Mouse (Mus musculus) adipocyte (in vitro differentiated cells): ENCODE measurements around the gene Fn1.

Experiments used
- DNase-seq: peaks from one replicate; pipeline ENCODE4 v3.0.0-alpha.2; 2016; ENCODE audit warnings: low spot score

Gene Fn1

DNA sequence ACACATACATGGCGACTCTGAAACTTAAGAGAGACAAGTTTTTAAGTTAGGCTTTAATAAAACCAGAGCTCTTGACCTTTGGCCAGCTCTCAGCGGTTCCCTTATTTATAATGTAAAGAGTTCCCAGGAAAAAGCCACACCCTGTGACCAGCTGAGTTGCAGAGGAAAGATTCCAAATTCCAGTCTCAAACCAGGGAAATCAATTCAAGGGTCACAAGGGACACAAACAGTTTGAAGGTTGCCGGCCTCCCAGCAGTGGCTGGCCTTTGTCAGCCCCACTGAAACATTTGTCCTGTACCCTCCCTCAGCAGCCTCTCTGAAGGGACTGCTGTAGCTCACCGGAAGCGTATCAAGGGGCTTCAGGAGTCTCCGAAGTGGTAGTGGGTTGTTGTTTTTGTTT, 2.3 kb downstream of the Fn1 start:
- DNase-seq = peak; percentile 33

DNA sequence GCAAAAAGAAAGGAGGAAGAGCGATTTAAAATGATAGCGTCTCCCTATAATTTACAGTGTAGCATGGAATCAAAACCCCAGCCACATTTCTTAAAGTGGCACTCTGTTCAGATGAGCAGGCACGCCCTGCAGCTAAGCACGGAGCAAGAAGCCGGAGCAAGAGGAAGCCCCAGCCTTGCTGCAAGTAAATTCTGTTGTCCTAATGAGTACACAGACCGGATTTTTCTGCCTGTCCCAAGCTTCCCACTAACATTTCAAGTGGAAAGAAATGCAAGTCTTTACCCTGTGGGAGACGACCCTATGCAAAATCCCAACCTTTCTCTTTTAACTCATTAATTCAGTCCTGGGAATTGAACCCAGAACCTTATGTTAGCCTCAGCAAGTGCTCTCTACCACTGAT, 4.8 kb downstream of the Fn1 start:
- DNase-seq = no peak

- no peak for DNase-seq
Measured at GRCm38 (mm10) chr1:71646774-71647173, 6.2 kb downstream of the Fn1 start.

DNA sequence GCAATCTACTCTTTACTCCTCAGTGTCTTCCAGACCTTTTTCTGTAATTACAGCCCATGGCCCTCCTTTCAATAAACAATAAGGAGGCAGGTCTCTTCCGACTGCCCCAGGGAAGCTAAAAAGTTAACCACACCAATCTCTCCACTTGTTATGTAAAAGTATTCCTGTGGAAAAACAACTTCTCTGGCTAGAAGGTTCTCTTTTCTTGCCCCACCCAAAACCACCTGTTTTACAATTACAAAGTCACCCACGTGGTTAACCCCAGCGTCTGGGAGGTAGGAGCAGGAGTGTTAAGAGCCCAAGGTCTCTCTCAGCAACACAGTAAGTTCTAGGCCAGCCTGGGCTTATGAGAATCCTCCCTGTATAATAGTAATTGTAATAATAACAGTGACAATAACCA, 7.0 kb downstream of the Fn1 start:
- DNase-seq = no peak

DNA sequence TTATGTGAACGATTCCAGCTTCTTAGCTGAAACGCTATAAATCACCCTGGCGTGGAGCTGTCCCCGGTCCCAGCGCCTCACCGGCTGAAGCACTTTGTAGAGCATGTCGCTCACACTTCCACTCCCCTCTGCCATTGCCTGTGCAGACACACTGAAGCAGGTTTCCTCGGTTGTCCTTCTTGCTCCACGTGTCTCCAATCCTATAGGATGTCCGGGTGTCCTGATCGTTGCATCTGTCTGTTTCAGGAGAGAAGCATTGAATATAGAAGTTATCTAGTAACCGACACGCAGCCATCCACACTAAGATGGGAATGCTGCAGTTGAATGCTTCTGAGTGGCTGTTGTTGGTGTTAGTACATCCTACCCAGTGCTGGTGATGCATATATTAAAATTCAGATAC, 7.5 kb downstream of the Fn1 start:
- DNase-seq = no peak

GRCm38 (mm10) chr1:71642794-71643193, 10.2 kb downstream of the Fn1 start:
- no peak for DNase-seq

- no peak for DNase-seq
Measured at GRCm38 (mm10) chr1:71641206-71641605, 11.8 kb downstream of the Fn1 start.

GRCm38 (mm10) chr1:71640157-71640556, 12.8 kb downstream of the Fn1 start:
- DNase-seq = no peak

GRCm38 (mm10) chr1:71636665-71637064, 16.3 kb downstream of the Fn1 start:
- no peak for DNase-seq

- DNase-seq = no peak
Measured at GRCm38 (mm10) chr1:71636116-71636515, 16.9 kb downstream of the Fn1 start.

DNA sequence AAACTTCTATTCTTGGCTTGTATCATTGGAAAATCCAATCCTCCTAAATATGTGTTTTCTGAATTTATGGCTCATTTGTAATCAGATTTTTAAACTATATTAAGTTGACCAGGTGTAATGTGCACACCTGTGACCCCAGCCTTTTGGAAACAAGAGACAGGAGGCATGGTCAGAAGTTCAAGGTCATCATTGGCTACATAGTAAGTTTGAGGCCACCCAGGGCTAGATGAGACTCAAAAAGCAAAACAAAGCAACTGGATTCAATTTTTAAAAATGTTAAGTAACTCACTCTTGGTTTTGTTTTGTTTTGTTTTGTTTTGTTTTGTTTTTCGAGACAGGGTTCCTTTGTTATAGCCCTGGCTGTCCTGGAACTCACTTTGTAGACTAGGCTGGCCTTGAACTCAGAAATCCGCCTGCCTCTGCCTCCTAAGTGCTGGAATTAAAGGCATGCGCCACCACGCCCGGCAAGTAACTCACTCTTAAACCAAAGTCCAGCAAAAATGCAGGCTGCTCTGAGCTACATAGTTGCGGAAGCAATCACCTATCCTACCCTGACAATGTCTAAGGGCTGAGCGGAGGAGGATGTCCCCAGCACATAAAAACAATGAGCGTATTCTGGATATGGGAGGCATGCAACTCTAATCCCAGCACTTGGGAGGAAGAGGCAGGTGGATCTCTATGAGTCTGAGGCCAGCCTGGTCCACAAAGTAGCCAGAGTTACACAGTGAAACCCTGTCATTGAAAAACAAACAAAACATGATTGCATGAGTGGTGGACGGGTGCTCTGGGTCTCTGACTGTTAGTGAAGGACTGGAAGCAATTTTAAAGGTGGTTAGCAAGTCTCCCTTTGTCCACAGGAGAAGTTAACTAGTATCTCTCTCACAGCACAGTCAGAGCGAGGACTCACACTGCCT, 17.6 kb downstream of the Fn1 start:
- no peak for DNase-seq

GRCm38 (mm10) chr1:71634471-71634981, 18.5 kb downstream of the Fn1 start:
- DNase-seq = no peak

- no peak for DNase-seq
Measured at GRCm38 (mm10) chr1:71632387-71632786, 20.6 kb downstream of the Fn1 start.

DNA sequence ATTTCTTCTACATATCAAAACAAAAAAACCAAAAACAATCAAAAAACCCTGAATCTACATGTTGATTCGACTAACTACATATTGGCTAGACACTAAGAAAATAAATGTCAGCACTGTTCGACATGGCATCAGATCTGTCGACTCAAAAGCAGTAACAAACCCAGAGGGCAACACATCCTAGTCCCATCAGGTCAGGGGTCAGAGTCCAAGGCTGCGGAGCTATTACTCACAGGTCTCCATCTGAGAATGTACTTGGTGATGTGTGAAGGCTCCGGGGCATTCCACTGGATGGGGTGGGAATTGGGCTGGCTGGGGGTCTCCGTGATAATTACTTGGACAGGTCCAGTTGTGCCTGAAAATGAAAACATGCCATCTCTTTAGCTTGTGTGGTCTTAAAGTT, 21.2 kb downstream of the Fn1 start:
- DNase-seq = no peak

- no peak for DNase-seq
Measured at GRCm38 (mm10) chr1:71630243-71630642, 22.8 kb downstream of the Fn1 start.

DNA sequence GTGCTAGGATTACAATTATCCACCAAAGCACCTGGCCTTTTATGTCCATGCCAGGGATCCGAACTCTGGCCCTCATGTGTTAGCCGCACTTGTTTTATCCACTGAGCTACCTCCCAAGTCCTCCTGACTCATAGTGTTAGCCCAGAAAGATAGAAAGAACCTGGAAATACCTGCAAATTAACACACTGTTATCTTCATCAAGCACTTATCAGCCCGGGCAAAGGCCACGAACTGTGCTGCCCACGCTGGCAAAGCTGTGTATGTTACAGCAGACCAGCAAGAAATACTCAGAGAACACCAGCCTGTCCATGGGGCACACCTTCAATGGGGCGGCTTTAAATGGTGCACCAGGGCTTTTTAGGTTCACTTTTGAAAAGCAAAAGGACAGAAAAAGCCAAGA, 29.4 kb downstream of the Fn1 start:
- no peak for DNase-seq

DNA sequence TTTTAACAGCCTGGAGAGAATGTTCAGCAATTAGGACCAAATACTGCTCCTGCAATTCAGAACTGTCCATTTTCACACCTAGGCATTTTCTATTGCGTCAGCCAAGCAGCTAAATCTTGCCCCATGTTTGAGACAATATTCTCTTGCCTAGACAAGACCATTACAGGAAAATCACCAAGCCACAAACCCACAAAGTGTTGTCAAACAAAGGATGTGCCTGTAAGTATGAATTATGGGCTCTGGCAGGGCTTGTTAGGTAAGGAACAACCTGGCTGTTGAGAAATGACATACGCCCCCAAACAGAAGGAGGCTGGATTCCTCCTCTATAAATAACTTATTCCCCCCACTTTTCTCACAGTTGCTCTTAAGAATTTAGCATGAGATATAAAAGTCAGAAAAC, 31.5 kb downstream of the Fn1 start:
- no peak for DNase-seq

DNA sequence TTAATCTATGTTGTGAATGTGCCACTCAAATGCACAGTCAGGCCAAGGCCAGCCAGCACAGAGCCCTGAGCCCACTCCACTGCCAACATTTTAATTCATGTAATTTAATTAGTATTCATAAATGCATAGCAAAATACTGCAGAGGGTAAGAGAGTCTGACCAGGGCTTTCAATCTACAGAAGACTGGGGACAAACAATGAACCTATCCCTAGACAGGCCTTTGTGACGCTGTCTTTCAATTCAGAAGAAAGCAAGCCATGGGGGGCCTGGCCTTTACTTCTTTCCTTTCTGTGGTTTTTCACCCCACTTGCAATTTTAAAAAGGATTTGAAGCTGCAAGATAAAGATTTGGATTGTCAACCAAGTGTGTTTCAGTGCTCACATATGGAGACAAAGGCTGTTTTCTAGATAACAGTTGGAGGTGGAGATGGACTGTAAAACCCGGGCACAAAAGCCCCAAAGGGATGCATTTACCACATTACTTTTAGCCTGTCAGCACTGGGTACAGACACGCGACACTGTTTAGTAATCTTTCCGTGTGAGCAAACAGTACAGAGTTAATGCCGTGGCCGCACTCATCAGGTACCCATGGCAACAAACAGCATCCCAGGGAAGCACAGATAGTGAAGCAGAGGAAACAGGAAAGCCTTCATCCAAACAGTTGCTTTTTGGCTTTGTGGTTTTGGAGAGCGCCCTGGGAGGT, 38.3 kb downstream of the Fn1 start:
- no peak for DNase-seq

DNA sequence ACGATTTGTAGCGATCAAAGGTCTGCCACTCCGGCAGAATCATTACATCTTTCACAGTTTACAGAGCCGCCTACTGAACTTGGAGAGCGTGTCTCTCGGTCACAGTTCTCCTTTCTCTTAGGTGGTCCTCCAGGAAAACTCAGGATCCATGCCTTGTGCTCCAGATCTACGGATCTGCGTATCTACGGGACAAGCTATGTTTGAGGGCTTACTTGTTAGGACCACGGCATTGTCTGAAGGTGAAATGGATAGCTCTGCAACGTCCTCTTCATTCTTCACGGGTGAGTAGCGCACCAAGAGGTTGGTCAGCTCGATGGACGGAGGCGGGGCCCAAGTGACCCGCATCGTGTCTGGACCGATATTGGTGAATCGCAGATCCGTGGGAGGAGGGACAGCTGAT, 40.7 kb downstream of the Fn1 start:
- DNase-seq = no peak

DNA sequence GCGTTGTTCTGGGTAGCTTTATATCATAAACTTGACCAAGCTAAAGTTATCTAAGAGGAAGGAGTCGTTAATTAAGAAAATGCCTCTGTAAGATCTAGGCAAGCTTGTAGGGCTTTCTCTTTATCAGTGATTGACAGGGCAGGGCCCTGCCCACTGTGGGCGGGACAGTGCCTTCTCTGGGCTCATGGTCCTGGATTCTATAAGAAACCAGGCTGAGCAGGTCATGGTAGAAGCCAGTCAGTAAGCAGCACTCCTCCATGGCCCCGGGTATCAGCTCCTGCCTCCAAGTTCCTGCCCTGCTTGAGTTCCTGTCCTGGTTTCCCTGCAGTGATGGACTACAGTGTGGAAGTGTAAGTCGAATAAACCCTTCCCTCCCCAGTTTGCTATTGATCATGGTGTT, 43.1 kb downstream of the Fn1 start:
- no peak for DNase-seq

DNA sequence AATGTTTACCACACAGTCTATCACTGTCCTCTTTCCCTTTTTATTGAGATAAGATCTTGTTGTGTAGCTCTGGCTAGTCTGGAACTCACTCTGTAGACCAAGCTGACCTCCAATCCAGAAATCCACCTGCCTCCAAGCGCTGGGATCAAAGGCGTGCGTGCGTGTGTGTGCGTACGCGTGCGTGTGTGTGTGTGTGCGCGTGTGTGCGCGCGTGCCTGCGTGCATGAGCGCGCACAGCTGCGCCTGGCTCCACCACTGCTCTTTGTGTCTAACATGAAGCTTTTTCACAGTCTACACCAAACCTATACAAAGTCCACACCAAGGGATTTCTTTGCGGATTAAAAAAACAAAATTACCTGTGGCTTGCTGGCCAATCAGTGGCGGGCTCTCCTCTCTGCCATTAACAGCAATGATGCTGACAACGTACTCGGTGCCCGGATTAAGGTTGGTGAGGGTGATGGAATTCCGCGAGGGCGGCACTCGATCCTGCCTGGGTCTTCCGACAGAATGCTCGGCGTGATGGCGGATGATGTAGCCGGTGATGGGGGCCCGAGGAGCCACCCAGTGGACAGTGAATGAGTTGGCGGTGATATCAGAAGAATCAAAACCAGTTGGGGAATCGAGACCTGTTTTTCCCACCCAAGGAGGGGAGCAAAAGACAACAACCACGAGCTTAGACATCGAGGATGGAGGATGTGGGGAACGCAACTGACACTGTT, 43.8 kb downstream of the Fn1 start:
- DNase-seq = no peak

GRCm38 (mm10) chr1:71606600-71607325, 46.2 kb downstream of the Fn1 start:
- DNase-seq = peak; percentile 18
